Mouse (Mus musculus) splenic B cell, adult 2 months (primary cell): ENCODE measurements around the gene Pdlim3.

ENCODE experiments used
- DNase-seq: peaks from one replicate; pipeline ENCODE4 v3.0.0-alpha.2; 2011; ENCODE audit warnings: low read depth, low spot score
- H3K27me3 ChIP-seq: 2 replicates; pipeline ENCODE4 v1.6.1; 2012; ENCODE audit warnings: mild to moderate bottlenecking, low read length, moderate library complexity, mixed read lengths; ENCODE audit not compliant: control insufficient read depth, poor library complexity, insufficient read depth, severe bottlenecking
- H3K36me3 ChIP-seq: 2 replicates; pipeline ENCODE4 v1.6.1; 2012; ENCODE audit warnings: mild to moderate bottlenecking, low read length, moderate library complexity, mixed read lengths; ENCODE audit not compliant: control insufficient read depth, poor library complexity, insufficient read depth, severe bottlenecking

Pdlim3 gene

GRCm38 (mm10) chr8:45922116-45922515, 36.9 kb downstream of the Pdlim3 start:
- no peak for DNase-seq

GRCm38 (mm10) chr8:45934582-45935014, 49.3 kb downstream of the Pdlim3 start, which contains the start of gene Ccdc110:
Gene Ccdc110, plus strand, starts transcription at chr8:45934619.
- no peaks in the 10 kb centered on the region for H3K27me3 ChIP-seq
- no peaks in the 10 kb centered on the region for H3K36me3 ChIP-seq
- peak; percentile 95 for DNase-seq

More at GRCm38 (mm10) chr8:45922116-45922515, 36.9 kb downstream of the Pdlim3 start:
- Histone ChIP-seq H3K27me3 (no peaks in the 10 kb centered on the region), H3K36me3 (no peaks in the 10 kb centered on the region)

- H3K27me3 ChIP-seq, result no peaks in the 10 kb centered on the region; the same call in 1 of the 2 replicates
- no peak for DNase-seq
- H3K36me3 ChIP-seq, result no peaks in the 10 kb centered on the region
Observed at GRCm38 (mm10) chr8:45936986-45937385, 51.7 kb downstream of the Pdlim3 start.

DNA sequence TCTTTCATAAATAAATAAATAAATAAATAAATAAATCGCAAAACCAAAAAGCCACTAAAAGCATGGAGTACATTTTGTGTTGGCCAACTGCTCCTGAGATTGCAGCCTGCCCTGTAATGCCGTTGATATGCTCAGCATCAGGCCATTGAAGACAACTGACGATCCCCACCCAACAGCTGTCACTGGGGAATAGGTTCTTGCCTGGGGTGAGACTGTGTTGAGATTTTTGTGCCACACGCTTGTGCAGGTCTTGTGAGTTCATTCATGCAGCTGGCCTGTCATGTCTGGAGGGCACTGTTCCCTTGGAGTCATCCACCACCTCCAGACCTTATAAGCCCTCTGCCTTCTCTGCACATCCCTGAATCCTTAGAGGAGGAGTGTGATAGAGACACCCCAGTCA, 61.0 kb downstream of the Pdlim3 start:
- Histone ChIP-seq H3K36me3 (no peaks in the 10 kb centered on the region), H3K27me3 (no peaks in the 10 kb centered on the region)
- no peak for DNase-seq

GRCm38 (mm10) chr8:45950622-45951021, 65.4 kb downstream of the Pdlim3 start:
- Histone ChIP-seq H3K27me3 (no peaks in the 10 kb centered on the region), H3K36me3 (no peaks in the 10 kb centered on the region)
- DNase-seq, result no peak
